Mouse (Mus musculus): ENCODE results near the gene Rpl3. TPM values are rescaled to one million over a fixed set of nuclear protein-coding genes. Genes with fewer than 3 reads are reported as not detected.

Gene Rpl3
- polyA plus RNA-seq, 1 experiment from 2014 or later: 526 TPM

DNA sequence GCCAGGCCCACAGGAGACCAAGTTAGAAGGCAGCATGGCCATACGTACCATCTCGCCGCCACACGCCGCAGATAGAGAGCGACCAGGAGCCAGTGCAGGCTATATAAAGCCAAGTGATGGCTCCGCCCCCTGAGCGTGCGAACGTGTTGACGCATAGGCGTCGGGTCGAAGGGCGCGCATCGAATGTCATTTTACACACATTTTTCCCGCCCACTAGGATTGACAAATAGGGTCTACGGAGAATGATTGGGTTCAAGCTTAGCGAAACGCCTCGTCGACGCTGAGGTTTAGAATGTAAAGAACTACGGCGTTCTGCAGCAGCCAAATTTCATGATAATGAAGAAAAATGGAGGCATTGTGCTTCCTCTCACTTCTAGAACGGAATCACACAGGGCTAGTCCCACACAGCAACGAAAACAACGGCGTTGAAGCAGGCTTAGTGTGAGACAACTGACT is 8.4 kb downstream of the Rpl3 start:
- peaks cover 35% of the 10 kb centered on the region for H3K36me3 ChIP-seq
- WGBS: 0% methylated on average over 30 of the region's 30 CpGs
- peak; percentile 95 for ATAC-seq (ENCODE audit: low FRiP score)
- peak overlapping the region; percentile 77 for H3K4me2 ChIP-seq
- no peaks in the 10 kb centered on the region for H3K27me3 ChIP-seq (replicated peaks)
- peaks cover 30% of the 10 kb centered on the region for H3K4me1 ChIP-seq
- H3K4me3 ChIP-seq (replicated peaks): peak overlapping the region; percentile 78
- H3K27ac ChIP-seq (replicated peaks): peak overlapping the region; percentile 98
- no peaks in the 10 kb centered on the region for H3K9me3 ChIP-seq (replicated peaks)
- peak overlapping the region; percentile 90 for H3K9ac ChIP-seq (replicated peaks)

DNA sequence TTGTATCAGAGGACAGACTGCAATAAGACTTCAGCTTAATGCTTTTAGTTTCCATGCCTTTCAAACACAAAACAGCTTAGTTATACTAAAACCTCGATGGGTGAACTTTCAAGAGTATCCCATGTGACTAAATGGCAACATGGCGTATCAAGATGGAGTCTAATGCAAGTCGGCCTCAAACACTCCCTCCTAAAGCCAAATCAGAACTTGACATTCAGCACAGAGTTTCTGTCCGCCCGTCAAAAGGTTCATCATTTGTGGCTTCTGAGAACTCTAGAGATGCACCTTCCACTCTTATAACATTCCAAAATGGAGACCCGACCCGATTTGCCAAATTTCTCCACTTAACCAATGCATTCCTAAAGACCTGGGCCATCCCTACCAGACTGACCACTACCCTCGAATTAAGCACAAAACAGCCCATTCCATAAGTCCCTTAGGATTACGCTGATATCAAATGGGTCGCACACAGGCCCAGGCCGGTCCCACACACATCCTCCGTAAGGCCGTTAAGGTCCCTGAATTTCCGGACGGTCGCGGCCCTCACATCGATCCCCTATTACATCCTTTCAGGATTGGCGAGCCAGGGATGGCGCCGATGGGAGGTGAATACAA is 8.9 kb downstream of the Rpl3 start:
- Histone ChIP-seq H3K27me3 (replicated peaks) (no peaks in the 10 kb centered on the region), H3K4me3 (replicated peaks) (peak overlapping the region; percentile 78), H3K4me1 (peaks cover 30% of the 10 kb centered on the region), H3K9ac (replicated peaks) (peak overlapping the region; percentile 90), H3K9me3 (replicated peaks) (no peaks in the 10 kb centered on the region), H3K27ac (replicated peaks) (peak overlapping the region; percentile 90), H3K4me2 (peak overlapping the region; percentile 77), H3K36me3 (peaks cover 41% of the 10 kb centered on the region)
- ATAC-seq (ENCODE audit: low FRiP score): peak; percentile 54
- 1% methylated on average over 21 of the region's 21 CpGs for WGBS

DNA sequence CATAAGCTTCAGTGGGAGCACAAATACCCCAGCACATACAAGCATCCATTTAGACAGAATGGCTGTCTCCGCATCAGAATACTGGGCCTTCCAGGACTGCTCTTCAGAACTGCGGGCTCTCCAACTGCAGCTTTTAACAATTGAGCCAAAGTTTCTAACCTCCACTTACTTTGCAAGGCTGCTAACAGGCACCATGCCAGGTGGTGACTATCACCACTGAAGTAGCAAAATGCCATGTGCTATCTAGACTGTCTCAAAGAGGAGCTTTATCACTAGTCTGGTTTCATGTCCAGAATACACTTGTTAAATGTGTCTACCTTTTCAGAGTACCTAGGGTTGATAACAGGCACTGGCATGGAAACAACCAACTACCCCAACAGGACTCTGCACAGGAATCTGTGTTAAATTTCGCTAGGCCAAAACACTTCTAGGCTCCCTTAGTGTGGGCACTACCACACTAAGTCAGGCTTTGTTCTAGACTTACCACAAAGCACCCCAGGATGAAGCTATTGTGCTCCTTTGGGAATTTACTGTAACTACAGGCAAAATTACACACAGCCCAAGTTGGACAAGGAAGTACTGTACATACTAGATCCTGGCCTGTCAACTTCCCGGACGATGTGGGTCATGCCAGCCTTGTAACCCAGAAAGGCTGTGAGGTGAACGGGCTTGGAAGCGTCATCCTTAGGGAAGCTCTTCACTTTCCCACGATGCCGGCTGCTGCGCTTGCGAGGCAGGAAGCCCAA is 9.7 kb downstream of the Rpl3 start:
- Histone ChIP-seq H3K36me3 (peaks cover 48% of the 10 kb centered on the region), H3K9ac (replicated peaks) (peak overlapping the region; percentile 90), H3K4me2 (peak overlapping the region; percentile 77), H3K27me3 (replicated peaks) (no peaks in the 10 kb centered on the region), H3K9me3 (replicated peaks) (no peaks in the 10 kb centered on the region), H3K4me3 (replicated peaks) (peak overlapping the region; percentile 78), H3K27ac (replicated peaks) (no peak overlapping the region), H3K4me1 (peaks cover 30% of the 10 kb centered on the region)
- no peak for ATAC-seq (ENCODE audit: low FRiP score)
- WGBS: 5% methylated on average over 11 of the region's 11 CpGs

DNA sequence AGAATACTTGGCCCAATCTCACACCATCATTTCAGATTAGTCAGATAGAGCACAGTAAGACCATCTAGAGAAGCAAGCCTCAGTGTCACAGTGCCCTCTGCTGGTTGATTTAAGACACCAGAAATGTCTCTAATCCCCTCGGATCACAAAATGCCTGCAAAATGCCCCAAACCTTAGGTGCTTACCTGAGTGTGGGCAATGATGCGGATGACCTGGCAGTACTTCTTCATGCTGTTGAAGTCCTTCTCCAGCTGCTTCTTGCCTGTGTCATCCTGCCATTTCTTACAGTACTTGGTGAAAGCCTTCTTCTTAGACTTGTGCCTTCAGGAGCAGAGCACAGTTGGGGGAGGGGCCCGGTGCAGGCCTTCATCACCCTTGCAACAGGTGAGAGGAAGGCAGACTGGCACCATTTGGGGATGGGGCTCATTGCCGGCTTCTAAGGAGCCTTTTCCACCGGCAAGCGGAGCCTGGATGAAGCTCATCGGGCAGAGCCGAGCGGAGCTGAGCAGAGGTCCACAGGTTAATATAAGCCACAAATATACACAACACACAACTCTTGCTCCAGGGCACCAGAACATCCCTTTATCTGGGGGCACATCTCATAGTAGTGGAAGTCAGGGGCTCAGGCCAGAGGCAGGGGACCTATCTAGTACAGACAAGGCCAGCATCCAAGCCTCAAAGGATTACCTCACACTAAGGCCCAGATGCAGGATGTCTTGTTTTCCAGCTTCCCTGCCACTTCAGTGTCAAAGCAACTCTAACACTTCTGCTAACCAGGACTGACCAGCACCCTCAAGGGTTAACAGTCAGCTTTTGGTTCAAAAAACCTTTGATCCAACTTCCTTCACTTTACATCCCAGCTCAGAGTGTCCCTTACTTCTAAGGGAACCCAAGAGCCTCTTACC is 10.7 kb downstream of the Rpl3 start:
- 55% methylated on average over 9 of the region's 9 CpGs for WGBS

DNA sequence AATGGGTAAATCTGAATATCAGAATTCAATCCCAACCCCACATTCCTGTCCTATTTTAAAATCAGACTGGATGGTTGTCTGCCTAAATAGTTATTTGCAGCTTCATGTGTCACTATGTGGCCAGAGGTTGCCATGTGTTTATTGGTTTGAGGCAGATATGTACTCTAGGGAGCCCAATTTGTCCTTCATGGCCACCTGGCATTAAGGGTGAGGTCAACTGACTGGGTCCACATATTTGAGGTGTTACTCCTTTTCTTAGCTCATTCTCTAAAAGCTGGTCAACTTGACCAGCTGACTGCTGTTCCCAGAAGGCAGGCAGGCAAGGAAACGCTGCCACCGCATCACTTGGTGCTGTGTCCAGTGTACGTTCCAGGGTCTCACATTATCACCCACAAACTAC is 11.7 kb downstream of the Rpl3 start:
- no peaks in the 10 kb centered on the region for H3K27me3 ChIP-seq (replicated peaks)
- no peak overlapping the region for H3K9ac ChIP-seq (replicated peaks)
- H3K4me2 ChIP-seq: no peak overlapping the region
- H3K27ac ChIP-seq (replicated peaks): no peak overlapping the region
- H3K4me3 ChIP-seq (replicated peaks): no peak overlapping the region
- WGBS: 78% methylated on average over 3 of the region's 3 CpGs
- no peak for ATAC-seq (ENCODE audit: low FRiP score)
- peaks cover 55% of the 10 kb centered on the region for H3K36me3 ChIP-seq
- no peaks in the 10 kb centered on the region for H3K9me3 ChIP-seq (replicated peaks)
- peaks cover 30% of the 10 kb centered on the region for H3K4me1 ChIP-seq

More for the DNA sequence above, 10.7 kb downstream of the Rpl3 start:
- Histone ChIP-seq H3K4me1 (peaks cover 30% of the 10 kb centered on the region), H3K27me3 (replicated peaks) (no peaks in the 10 kb centered on the region), H3K4me2 (peak overlapping the region; percentile 77), H3K9me3 (replicated peaks) (no peaks in the 10 kb centered on the region), H3K36me3 (peaks cover 55% of the 10 kb centered on the region), H3K27ac (replicated peaks) (0 out of 2 replicates have a peak overlapping the region, but pooled peaks have one; percentile 43), H3K9ac (replicated peaks) (peak overlapping the region; percentile 90), H3K4me3 (replicated peaks) (peak overlapping the region; percentile 78)
- ATAC-seq (ENCODE audit: low FRiP score): no peak

DNA sequence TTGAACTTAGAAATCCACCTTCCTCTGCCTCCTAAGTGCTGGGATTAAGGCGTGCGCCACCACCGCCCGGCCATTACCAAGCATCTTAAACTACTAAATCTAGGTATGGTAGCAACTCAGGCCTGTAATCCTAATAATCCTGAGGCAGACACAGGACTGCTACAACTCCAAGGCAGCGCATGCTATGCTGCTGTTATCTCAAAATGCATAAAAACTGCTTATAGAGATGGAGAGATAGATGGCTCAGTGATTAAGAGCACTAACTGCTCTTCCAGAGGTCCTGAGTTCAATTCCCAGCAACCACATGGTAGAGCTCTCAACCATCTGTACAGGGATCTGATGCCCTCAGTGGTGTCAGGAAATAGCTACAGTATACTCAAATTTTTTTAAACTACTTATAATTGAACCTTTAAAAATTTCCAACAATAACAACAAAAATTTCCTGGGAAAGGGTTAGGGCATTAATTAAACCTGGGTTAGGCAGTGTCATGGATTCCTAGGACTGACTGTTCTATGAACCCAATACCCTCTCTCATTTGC is 12.5 kb downstream of the Rpl3 start:
- no peak overlapping the region for H3K4me3 ChIP-seq (replicated peaks)

DNA sequence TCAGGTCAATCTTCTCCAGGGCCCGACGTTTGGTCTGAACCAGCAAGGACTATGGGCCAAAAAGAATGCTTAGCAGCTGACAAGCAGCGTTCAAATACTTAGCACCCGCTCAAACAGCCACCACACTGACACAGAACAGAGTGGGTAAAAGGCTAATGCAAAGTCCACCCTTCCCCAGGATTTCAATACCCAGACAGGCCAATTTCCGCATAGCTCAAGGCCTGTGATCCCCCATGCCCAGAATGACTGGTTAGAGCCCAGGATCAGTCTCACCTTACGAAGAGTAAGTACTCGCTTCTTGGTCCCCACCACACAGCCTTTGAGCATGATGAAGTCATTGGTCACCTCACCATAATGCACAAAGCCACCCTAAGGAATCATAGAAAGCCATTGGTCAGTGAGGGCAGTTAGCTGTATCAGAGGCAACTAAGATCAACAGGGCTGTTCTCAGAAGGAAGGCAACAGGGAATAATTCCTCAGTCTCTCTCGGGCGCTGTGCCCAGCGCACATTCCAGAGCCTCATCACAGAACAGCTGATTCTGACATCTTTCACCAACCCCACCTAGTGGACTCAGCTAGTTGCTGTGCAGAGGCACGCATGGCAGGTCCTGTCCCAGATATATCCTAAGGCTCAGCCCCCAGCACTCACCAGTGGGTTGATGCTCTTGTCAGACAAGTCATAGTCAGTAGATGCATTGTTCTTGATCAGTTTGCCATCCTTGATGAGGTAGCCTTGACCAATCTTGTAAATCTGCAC is 13.4 kb downstream of the Rpl3 start:
- H3K36me3 ChIP-seq: peaks cover 55% of the 10 kb centered on the region
- H3K9me3 ChIP-seq (replicated peaks): no peaks in the 10 kb centered on the region
- WGBS: 76% methylated on average over 11 of the region's 11 CpGs
- H3K27me3 ChIP-seq (replicated peaks): no peaks in the 10 kb centered on the region
- ATAC-seq (ENCODE audit: low FRiP score): no peak
- H3K27ac ChIP-seq (replicated peaks): no peak overlapping the region
- no peak overlapping the region for H3K4me2 ChIP-seq
- H3K4me3 ChIP-seq (replicated peaks): no peak overlapping the region
- H3K4me1 ChIP-seq: peaks cover 30% of the 10 kb centered on the region
- no peak overlapping the region for H3K9ac ChIP-seq (replicated peaks)

More for the DNA sequence above, 12.5 kb downstream of the Rpl3 start:
- peaks cover 55% of the 10 kb centered on the region for H3K36me3 ChIP-seq
- H3K4me1 ChIP-seq: peaks cover 30% of the 10 kb centered on the region
- no peak overlapping the region for H3K4me2 ChIP-seq
- no peak for ATAC-seq (ENCODE audit: low FRiP score)
- H3K27ac ChIP-seq (replicated peaks): no peak overlapping the region
- 94% methylated on average over 5 of the region's 5 CpGs for WGBS
- H3K9ac ChIP-seq (replicated peaks): no peak overlapping the region
- H3K27me3 ChIP-seq (replicated peaks): no peaks in the 10 kb centered on the region
- no peaks in the 10 kb centered on the region for H3K9me3 ChIP-seq (replicated peaks)

DNA sequence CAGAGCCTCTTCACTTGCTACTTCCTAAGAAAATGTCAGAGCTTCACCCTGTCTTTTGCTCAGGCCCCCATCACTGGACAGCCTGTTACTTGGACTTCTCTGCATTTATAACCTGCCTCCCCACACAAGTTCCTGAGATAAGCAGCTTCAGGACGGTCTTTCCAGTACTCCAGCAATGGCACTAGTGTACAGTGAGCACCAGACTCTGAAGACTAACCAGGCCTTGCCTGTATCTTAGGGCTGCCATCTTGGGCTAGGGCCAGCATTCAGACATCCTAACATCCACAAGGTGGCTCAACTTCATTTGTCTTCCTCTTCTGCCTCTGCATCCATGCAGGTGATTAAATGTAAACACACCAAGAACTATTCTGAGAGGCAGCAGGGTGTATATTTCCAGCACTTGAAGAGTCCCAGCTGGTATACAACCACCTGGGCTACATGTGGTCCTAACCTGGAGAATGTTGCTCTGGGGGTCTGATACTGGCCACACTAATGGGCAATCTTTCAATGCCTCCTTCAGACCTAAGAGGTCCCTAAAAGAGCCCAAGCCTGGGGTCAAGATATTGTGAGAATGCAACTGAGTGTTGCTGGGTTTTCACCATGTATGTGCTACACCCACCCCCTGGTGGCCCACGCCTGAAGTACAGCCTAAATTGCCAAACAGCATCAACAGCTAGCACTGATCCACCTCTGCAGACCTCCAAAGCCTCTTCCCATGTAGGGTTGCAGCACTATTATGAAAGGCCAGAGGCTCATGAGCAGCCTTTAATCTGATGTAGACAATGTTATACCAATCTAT is 15.1 kb downstream of the Rpl3 start:
- 9% methylated on average over 2 of the region's 2 CpGs for WGBS
- Histone ChIP-seq H3K36me3 (peaks cover 50% of the 10 kb centered on the region), H3K9ac (replicated peaks) (0 out of 2 replicates have a peak overlapping the region, but pooled peaks have one; percentile 10), H3K27ac (replicated peaks) (peak overlapping the region; percentile 19; the same call in 1 of the 2 replicates), H3K27me3 (replicated peaks) (no peaks in the 10 kb centered on the region), H3K9me3 (replicated peaks) (no peaks in the 10 kb centered on the region), H3K4me1 (peaks cover 20% of the 10 kb centered on the region), H3K4me2 (no peak overlapping the region), H3K4me3 (replicated peaks) (no peak overlapping the region)
- ATAC-seq (ENCODE audit: low FRiP score): peak; percentile 21; the same call in 1 of the 2 replicates

DNA sequence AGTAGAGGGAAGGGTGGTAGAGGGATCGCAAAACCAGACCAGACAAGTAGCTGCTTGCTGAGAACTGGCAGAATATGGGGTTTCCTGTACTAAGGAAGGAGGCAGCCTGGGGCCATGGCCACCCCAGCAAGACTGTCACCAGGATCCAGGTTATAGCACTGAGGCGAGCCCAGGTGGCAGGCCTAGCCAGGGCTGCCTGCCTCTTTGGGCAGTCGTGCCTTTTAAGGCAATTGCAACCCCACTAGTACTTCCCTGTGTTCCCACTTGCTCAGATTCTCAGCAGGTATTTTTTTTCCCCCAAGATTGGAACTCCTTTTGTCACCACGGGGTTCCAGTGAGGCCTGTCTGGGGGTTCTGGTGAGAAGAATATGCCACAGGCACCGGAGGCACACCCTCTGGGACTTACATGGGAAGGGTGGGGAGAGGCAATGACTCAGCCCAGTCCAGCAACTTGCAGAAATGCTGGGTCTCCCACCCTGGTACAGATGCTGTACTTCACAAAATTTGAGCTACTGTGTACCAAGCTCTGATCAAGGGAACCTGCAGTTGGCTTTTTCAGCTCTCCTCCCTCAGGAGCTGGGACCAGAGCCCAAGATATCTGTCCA is 15.8 kb downstream of the Rpl3 start:
- no peak for ATAC-seq (ENCODE audit: low FRiP score)
- 0 out of 2 replicates have a peak overlapping the region, but pooled peaks have one; percentile 29 for H3K27ac ChIP-seq (replicated peaks)
- H3K4me3 ChIP-seq (replicated peaks): no peak overlapping the region
- peaks cover 44% of the 10 kb centered on the region for H3K36me3 ChIP-seq
- WGBS: 34% methylated on average over 5 of the region's 5 CpGs
- H3K9me3 ChIP-seq (replicated peaks): no peaks in the 10 kb centered on the region
- no peak overlapping the region for H3K9ac ChIP-seq (replicated peaks)
- no peak overlapping the region for H3K4me2 ChIP-seq
- H3K4me1 ChIP-seq: peaks cover 13% of the 10 kb centered on the region
- H3K27me3 ChIP-seq (replicated peaks): no peaks in the 10 kb centered on the region

DNA sequence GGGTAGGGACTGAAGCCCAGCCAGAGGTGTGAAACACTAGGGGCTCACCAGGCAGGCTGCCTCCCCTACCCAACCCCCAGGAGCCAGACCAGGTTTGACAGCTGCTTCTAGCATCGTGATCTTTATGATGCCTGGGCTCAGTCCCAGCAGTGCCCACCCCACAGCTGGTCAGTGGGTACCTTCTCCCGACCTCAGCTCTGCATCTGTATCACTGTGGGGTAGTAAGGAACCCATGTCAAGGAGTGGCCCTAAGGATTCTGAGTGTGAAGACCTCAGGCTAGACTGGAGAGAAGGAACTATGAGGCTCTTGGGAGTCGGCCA is 16.3 kb downstream of the Rpl3 start:
- Histone ChIP-seq H3K27me3 (replicated peaks) (no peaks in the 10 kb centered on the region), H3K9ac (replicated peaks) (no peak overlapping the region), H3K4me1 (peaks cover 8% of the 10 kb centered on the region), H3K36me3 (peaks cover 39% of the 10 kb centered on the region), H3K9me3 (replicated peaks) (no peaks in the 10 kb centered on the region), H3K4me3 (replicated peaks) (no peak overlapping the region), H3K27ac (replicated peaks) (0 out of 2 replicates have a peak overlapping the region, but pooled peaks have one; percentile 29), H3K4me2 (no peak overlapping the region)
- ATAC-seq (ENCODE audit: low FRiP score): no peak
- 34% methylated on average over 3 of the region's 3 CpGs for WGBS
